Comparison of ENCODE assay signal across 25 mouse cellular contexts in genomic region chr3:9078201-9078600, GRCm38 (mm10).
DNase-seq lines count a peak whose midpoint lies in the region; ATAC-seq and TF ChIP-seq lines count a peak whose summit lies in the region.
"Had no signal": no experiment of that assay in that cellular context is flagged by ENCODE, and none has a peak within 500 bp of the region (broad histone marks: within the 10 kb centered on the region; RNA-seq: fewer than 3 reads in every experiment).

No protein-coding gene starts in this region.

- no peak overlapping the region for H3K27ac ChIP-seq in kidney, postnatal 0 days
- no peak overlapping the region for H3K27ac ChIP-seq in midbrain, embryonic 11.5 days (ENCODE audit: low read depth, low read length)
- no peak overlapping the region for H3K27ac ChIP-seq in midbrain, embryonic 16.5 days (ENCODE audit: low read length)
- H3K27ac ChIP-seq in forebrain, embryonic 13.5 days: no peak overlapping the region
- H3K27ac ChIP-seq: embryonic facial prominence, embryonic 10.5 days; embryonic facial prominence, embryonic 12.5 days had no signal

- no peak for ATAC-seq in kidney, postnatal 0 days (replicated peaks; ENCODE audit: low FRiP score, low read depth)
- ATAC-seq in midbrain, embryonic 11.5 days (ENCODE audit: low FRiP score): no peak
- ATAC-seq in midbrain, embryonic 16.5 days: no peak
- ATAC-seq in forebrain, embryonic 13.5 days: no peak
- ATAC-seq: activated CD4-positive, CD25-positive, alpha-beta regulatory T cell, adult 4 months; CD4-positive, CD25-positive, alpha-beta regulatory T cell, adult 4 months; forebrain, embryonic 14.5 days; forebrain, embryonic 16.5 days had no signal

- no peak overlapping the region for H3K9ac ChIP-seq in kidney, postnatal 0 days (ENCODE audit: low read depth, low read length)
- no peak overlapping the region for H3K9ac ChIP-seq in midbrain, embryonic 11.5 days (ENCODE audit: low read length)
- H3K9ac ChIP-seq in midbrain, embryonic 16.5 days (ENCODE audit: low read depth, low read length): no peak overlapping the region
- H3K9ac ChIP-seq in forebrain, embryonic 13.5 days: no peak overlapping the region
- H3K9ac ChIP-seq: embryonic facial prominence, embryonic 12.5 days had no signal

- peak; percentile 31; the same call in 1 of the 2 replicates for TF ChIP-seq CTCF in kidney, postnatal 0 days (IDR thresholded peaks at IDR 0.05; ENCODE audit: low read depth)

- H3K27me3 ChIP-seq in kidney, postnatal 0 days (ENCODE audit: insufficient read depth, low read length): no peaks in the 10 kb centered on the region
- H3K27me3 ChIP-seq in midbrain, embryonic 11.5 days (ENCODE audit: control insufficient read depth, insufficient read depth, low read length): no peaks in the 10 kb centered on the region
- no peaks in the 10 kb centered on the region for H3K27me3 ChIP-seq in midbrain, embryonic 16.5 days (ENCODE audit: control insufficient read depth, insufficient read depth, low read depth, low read length)
- no peaks in the 10 kb centered on the region for H3K27me3 ChIP-seq in forebrain, embryonic 13.5 days
- H3K27me3 ChIP-seq: CH12.LX; embryonic facial prominence, embryonic 12.5 days; Patski had no signal

- H3K4me3 ChIP-seq in kidney, postnatal 0 days (replicated peaks; ENCODE audit: low read depth, low read length): no peak overlapping the region
- H3K4me3 ChIP-seq in midbrain, embryonic 11.5 days (ENCODE audit: low read depth, low read length): no peak overlapping the region
- H3K4me3 ChIP-seq in midbrain, embryonic 16.5 days (ENCODE audit: low read depth, low read length): no peak overlapping the region
- no peak overlapping the region for H3K4me3 ChIP-seq in forebrain, embryonic 13.5 days
- H3K4me3 ChIP-seq: embryonic facial prominence, embryonic 10.5 days; embryonic facial prominence, embryonic 12.5 days had no signal

- DNase-seq in kidney, postnatal 0 days (ENCODE audit: low spot score): no peak
- DNase-seq in kidney, adult 11 months: no peak
- peak; percentile 21 for DNase-seq in midbrain, embryonic 11.5 days (ENCODE audit: low spot score, missing footprints)
- DNase-seq in R1 (ENCODE audit: low read depth, low spot score): peak; percentile 61
- DNase-seq in left cerebral cortex, postnatal 4 days: no peak
- DNase-seq: adrenal gland, adult 8-10 months; adrenal gland, postnatal 14 days; adrenal gland, postnatal 36 days; B cell, adult 2 months; cerebellum, adult 11-12 months; cerebellum, adult 2 months; cerebellum, adult 9-10 months; cerebellum, postnatal 10 days; cerebellum, postnatal 25 days had no signal

- WGBS in kidney, postnatal 0 days: 71% methylated on average over 2 of the region's 2 CpGs
- WGBS in midbrain, embryonic 11.5 days: 84% methylated on average over 2 of the region's 2 CpGs
- WGBS in midbrain, embryonic 16.5 days: 84% methylated on average over 2 of the region's 2 CpGs
- WGBS in forebrain, embryonic 13.5 days: 77% methylated on average over 2 of the region's 2 CpGs

- no peaks in the 10 kb centered on the region for H3K4me1 ChIP-seq in kidney, postnatal 0 days (replicated peaks; ENCODE audit: insufficient read depth, low read length)
- no peaks in the 10 kb centered on the region for H3K4me1 ChIP-seq in midbrain, embryonic 11.5 days (ENCODE audit: control insufficient read depth, insufficient read depth, low read length)
- no peaks in the 10 kb centered on the region for H3K4me1 ChIP-seq in midbrain, embryonic 16.5 days (ENCODE audit: control insufficient read depth, insufficient read depth, low read length)
- no peaks in the 10 kb centered on the region for H3K4me1 ChIP-seq in forebrain, embryonic 13.5 days
- H3K4me1 ChIP-seq: embryonic facial prominence, embryonic 10.5 days; embryonic facial prominence, embryonic 12.5 days had no signal

- H3K9me3 ChIP-seq in kidney, postnatal 0 days (replicated peaks; ENCODE audit: low read length): no peaks in the 10 kb centered on the region
- H3K9me3 ChIP-seq in midbrain, embryonic 11.5 days (ENCODE audit: control insufficient read depth, low read length): no peaks in the 10 kb centered on the region
- H3K9me3 ChIP-seq in midbrain, embryonic 16.5 days (replicated peaks; ENCODE audit: control insufficient read depth, low read length, poor library complexity, severe bottlenecking): no peaks in the 10 kb centered on the region
- H3K9me3 ChIP-seq in forebrain, embryonic 13.5 days (replicated peaks): no peaks in the 10 kb centered on the region
- H3K9me3 ChIP-seq: embryonic facial prominence, embryonic 10.5 days; embryonic facial prominence, embryonic 12.5 days; G1E had no signal

- no peaks in the 10 kb centered on the region for H3K36me3 ChIP-seq in kidney, postnatal 0 days (ENCODE audit: insufficient read depth, low read length)
- H3K36me3 ChIP-seq in midbrain, embryonic 11.5 days (ENCODE audit: control insufficient read depth, insufficient read depth, low read length): no peaks in the 10 kb centered on the region
- no peaks in the 10 kb centered on the region for H3K36me3 ChIP-seq in midbrain, embryonic 16.5 days (ENCODE audit: control insufficient read depth, insufficient read depth, low read length)
- H3K36me3 ChIP-seq in forebrain, embryonic 13.5 days (ENCODE audit: poor library complexity, severe bottlenecking): no peaks in the 10 kb centered on the region
- H3K36me3 ChIP-seq: embryonic facial prominence, embryonic 10.5 days; embryonic facial prominence, embryonic 12.5 days; G1E had no signal

- intact Hi-C loops in left cerebral cortex, postnatal 4 days (cut with DNase I): loop anchor here (10.0 kb wide), 1 partner anchor 387 kb away; no protein-coding TSS in a partner anchor

- H3K4me2 ChIP-seq in kidney, postnatal 0 days (ENCODE audit: low read length): no peak overlapping the region
- no peak overlapping the region for H3K4me2 ChIP-seq in midbrain, embryonic 11.5 days
- H3K4me2 ChIP-seq in midbrain, embryonic 16.5 days (ENCODE audit: low read length): no peak overlapping the region
- no peak overlapping the region for H3K4me2 ChIP-seq in forebrain, embryonic 13.5 days
- H3K4me2 ChIP-seq: embryonic facial prominence, embryonic 12.5 days had no signal

Comparison
In these comparisons a context has a peak if more than half of its experiments do, and no peak if none do; other contexts are left out.
1. DNase-seq: peak in midbrain, embryonic 11.5 days (single experiment) and R1 (single experiment); none in kidney, postnatal 0 days (single experiment), kidney, adult 11 months (single experiment) and left cerebral cortex, postnatal 4 days (single experiment).